Mouse (Mus musculus) olfactory bulb, adult 2 months (tissue): ENCODE measurements around the gene Fkbp9. TPM values are rescaled to one million over a fixed set of nuclear protein-coding genes. Genes with fewer than 3 reads are reported as not detected.
A peak's percentile ranks its signal among the peaks of the same experiment; 100 is the strongest.

Experiments
- H3K27ac ChIP-seq: fragments of 200-500 bp; 2 replicates; pipeline ENCODE4 v1.5.1; 2012; ENCODE audit warnings: low read depth, low read length; ENCODE audit not compliant: insufficient read depth
- H3K4me1 ChIP-seq: fragments of 200-500 bp; 2 replicates; pipeline ENCODE4 v1.6.1; 2012; ENCODE audit warnings: low read length; ENCODE audit not compliant: control insufficient read depth, insufficient read depth
- H3K4me3 ChIP-seq: fragments of 200-500 bp; 2 replicates; pipeline ENCODE4 v1.5.1; 2012; ENCODE audit warnings: mild to moderate bottlenecking, low read depth, low read length, moderate library complexity; ENCODE audit not compliant: insufficient read depth
- CTCF ChIP-seq: fragments of 200-500 bp; IDR thresholded peaks from 2 replicates; pipeline ENCODE4 v1.5.1; 2012; ENCODE audit warnings: low read depth, mild to moderate bottlenecking, low read length, moderate library complexity; ENCODE audit not compliant: insufficient read depth
- POLR2A ChIP-seq: fragments of 200-500 bp; IDR thresholded peaks from 2 replicates; pipeline ENCODE4 v1.6.1; 2012; ENCODE audit warnings: mild to moderate bottlenecking, low read depth, low read length, moderate library complexity; ENCODE audit not compliant: insufficient read depth
- WGBS: fragments of 180-500 bp; shearing (Covaris S2); methylation state at CpG from one replicate; pipeline ENCODE4 v1.1.7; 2018; 5-methylcytosine and 5-hydroxymethylcytosine counted together
- polyA plus RNA-seq: library from polyadenylated mRNA; stranded (reverse); fragments of >200 nt; gene quantifications from 2 replicates; pipeline ENCODE4 v1.2.4, GENCODE M21; 2012; ENCODE audit warnings: low replicate concordance; ENCODE audit not compliant: missing spikeins, insufficient read depth, insufficient read length

Fkbp9 gene
- polyA plus RNA-seq, 1 experiment, result not detected

- Histone ChIP-seq H3K27ac (no peak overlapping the region), H3K4me1 (peaks cover 8% of the 10 kb centered on the region), H3K4me3 (no peak overlapping the region)
- WGBS, result 95% methylated on average over 5 of the region's 5 CpGs
- TF ChIP-seq POLR2A, result no peak
- TF ChIP-seq CTCF, result no peak
These were observed 73.6 kb downstream of the Fkbp9 start for GRCm38 (mm10) chr6:56905486-56905885.

- Histone ChIP-seq H3K27ac (no peak overlapping the region), H3K4me3 (no peak overlapping the region), H3K4me1 (peaks cover 8% of the 10 kb centered on the region)
- 82% methylated on average over 8 of the region's 8 CpGs for WGBS
- no peak for TF ChIP-seq CTCF
- no peak for TF ChIP-seq POLR2A
These were observed 74.4 kb downstream of the Fkbp9 start for GRCm38 (mm10) chr6:56906121-56906846.

- H3K4me3 ChIP-seq, result no peak overlapping the region
- TF ChIP-seq CTCF (no peak), POLR2A (no peak)
- peaks cover 2% of the 10 kb centered on the region for H3K4me1 ChIP-seq
- no peak overlapping the region for H3K27ac ChIP-seq
- 91% methylated on average over 3 of the region's 3 CpGs for WGBS
These were observed 76.1 kb downstream of the Fkbp9 start for GRCm38 (mm10) chr6:56907973-56908372.

GRCm38 (mm10) chr6:56908397-56908796, 76.5 kb downstream of the Fkbp9 start:
- Histone ChIP-seq H3K27ac (no peak overlapping the region), H3K4me1 (no peaks in the 10 kb centered on the region; the same call in 1 of the 2 replicates), H3K4me3 (no peak overlapping the region)
- 87% methylated on average over 2 of the region's 2 CpGs for WGBS
- TF ChIP-seq POLR2A (no peak), CTCF (no peak)

GRCm38 (mm10) chr6:56908912-56909311, 77.1 kb downstream of the Fkbp9 start:
- 19% methylated on average over 4 of the region's 4 CpGs for WGBS
- TF ChIP-seq CTCF, result 0 out of 2 replicates have a peak, but pooled peaks have one; percentile 17
- TF ChIP-seq POLR2A, result no peak
- Histone ChIP-seq H3K4me3 (no peak overlapping the region), H3K27ac (no peak overlapping the region), H3K4me1 (no peaks in the 10 kb centered on the region; the same call in 1 of the 2 replicates)

- no peak overlapping the region for H3K4me3 ChIP-seq
- H3K4me1 ChIP-seq, result no peaks in the 10 kb centered on the region; the same call in 1 of the 2 replicates
- no peak for TF ChIP-seq CTCF
- TF ChIP-seq POLR2A, result no peak
- H3K27ac ChIP-seq, result no peak overlapping the region
- WGBS, result 72% methylated on average over 2 of the region's 2 CpGs
These were observed 79.1 kb downstream of the Fkbp9 start for GRCm38 (mm10) chr6:56910910-56911309.

- Histone ChIP-seq H3K4me1 (peaks cover 4% of the 10 kb centered on the region), H3K27ac (no peak overlapping the region), H3K4me3 (no peak overlapping the region)
- TF ChIP-seq CTCF (no peak), POLR2A (no peak)
- WGBS, result 83% methylated on average over 2 of the region's 2 CpGs
These were observed 81.4 kb downstream of the Fkbp9 start for GRCm38 (mm10) chr6:56913092-56913858.

GRCm38 (mm10) chr6:56916279-56916678, 84.4 kb downstream of the Fkbp9 start:
- no peak overlapping the region for H3K27ac ChIP-seq
- peaks cover 4% of the 10 kb centered on the region for H3K4me1 ChIP-seq
- H3K4me3 ChIP-seq, result no peak overlapping the region
- TF ChIP-seq POLR2A (no peak), CTCF (no peak)
- 63% methylated on average over 2 of the region's 2 CpGs for WGBS
